Mouse (Mus musculus): Measurements from ENCODE around the gene Litaf. TPM values are rescaled to one million over a fixed set of nuclear protein-coding genes. Genes with fewer than 3 reads are reported as not detected.

Litaf gene
- 96.0 and 100 TPM in 2 replicates for polyA plus RNA-seq (2015; fragmentation: Nextera tagmentation; extraction: Ambion mirVana)

- WGBS, result under 1% methylated on average over 78 of the region's 78 CpGs
- Histone ChIP-seq H3K9me3 (no peaks in the 10 kb centered on the region), H3K27me3 (replicated peaks) (no peaks in the 10 kb centered on the region), H3K4me1 (peaks cover 50% of the 10 kb centered on the region), H3K4me3 (replicated peaks) (peak within 1 kb of the TSS; percentile 88), H3K27ac (peak within 1 kb of the TSS; percentile 91), H3K9ac (peak within 1 kb of the TSS; percentile 86), H3K4me2 (peak within 1 kb of the TSS; percentile 69), H3K36me3 (no peaks in the 10 kb centered on the region)
- peak; percentile 97 for ATAC-seq (ENCODE audit: insufficient read depth, low FRiP score, low read depth)
These were observed at the start of gene Litaf for GRCm38 (mm10) chr16:11066029-11066832. Gene Litaf, minus strand, starts transcription at chr16:11066157.

- Histone ChIP-seq H3K36me3 (0 out of 2 replicates have a peak, but pooled peaks cover 2% of the 10 kb centered on the region), H3K4me3 (replicated peaks) (no peak overlapping the region), H3K9me3 (no peaks in the 10 kb centered on the region), H3K9ac (no peak overlapping the region), H3K4me1 (no peaks in the 10 kb centered on the region), H3K4me2 (no peak overlapping the region), H3K27me3 (replicated peaks) (no peaks in the 10 kb centered on the region), H3K27ac (no peak overlapping the region)
- WGBS, result 54% methylated on average over 4 of the region's 4 CpGs
- ATAC-seq (ENCODE audit: insufficient read depth, low FRiP score, low read depth), result no peak
These were observed 43.3 kb upstream of the Litaf start for GRCm38 (mm10) chr16:11109198-11109740.

GRCm38 (mm10) chr16:11104905-11105304, 38.9 kb upstream of the Litaf start:
- H3K9me3 ChIP-seq, result no peaks in the 10 kb centered on the region
- H3K9ac ChIP-seq, result no peak overlapping the region
- peaks cover 7% of the 10 kb centered on the region; the same call in 1 of the 2 replicates for H3K36me3 ChIP-seq
- H3K4me3 ChIP-seq (replicated peaks), result no peak overlapping the region
- no peaks in the 10 kb centered on the region for H3K4me1 ChIP-seq
- H3K4me2 ChIP-seq, result no peak overlapping the region
- WGBS, result 85% methylated on average over 1 of the region's 1 CpGs
- no peak overlapping the region for H3K27ac ChIP-seq
- H3K27me3 ChIP-seq (replicated peaks), result no peaks in the 10 kb centered on the region
- no peak for ATAC-seq (ENCODE audit: insufficient read depth, low FRiP score, low read depth)

- no peak overlapping the region for H3K27ac ChIP-seq
- H3K9me3 ChIP-seq, result no peaks in the 10 kb centered on the region
- H3K36me3 ChIP-seq, result peaks cover 6% of the 10 kb centered on the region; the same call in 1 of the 2 replicates
- no peak overlapping the region for H3K4me3 ChIP-seq (replicated peaks)
- no peak for ATAC-seq (ENCODE audit: insufficient read depth, low FRiP score, low read depth)
- H3K4me1 ChIP-seq, result no peaks in the 10 kb centered on the region
- no peak overlapping the region for H3K9ac ChIP-seq
- no peaks in the 10 kb centered on the region for H3K27me3 ChIP-seq (replicated peaks)
- no peak overlapping the region for H3K4me2 ChIP-seq
- 87% methylated on average over 3 of the region's 3 CpGs for WGBS
These were observed 31.3 kb upstream of the Litaf start for GRCm38 (mm10) chr16:11097301-11097700.

- peaks cover 19% of the 10 kb centered on the region for H3K36me3 ChIP-seq
These were observed 27.9 kb upstream of the Litaf start for GRCm38 (mm10) chr16:11093717-11094386.

GRCm38 (mm10) chr16:11092523-11092922, 26.6 kb upstream of the Litaf start:
- Histone ChIP-seq H3K4me1 (no peaks in the 10 kb centered on the region), H3K4me2 (no peak overlapping the region), H3K9me3 (no peaks in the 10 kb centered on the region), H3K27me3 (replicated peaks) (no peaks in the 10 kb centered on the region), H3K4me3 (replicated peaks) (no peak overlapping the region), H3K36me3 (peaks cover 18% of the 10 kb centered on the region), H3K27ac (no peak overlapping the region), H3K9ac (no peak overlapping the region)
- WGBS, result 67% methylated on average over 3 of the region's 3 CpGs
- no peak for ATAC-seq (ENCODE audit: insufficient read depth, low FRiP score, low read depth)

More at GRCm38 (mm10) chr16:11093717-11094386, 27.9 kb upstream of the Litaf start:
- no peak overlapping the region for H3K27ac ChIP-seq
- no peaks in the 10 kb centered on the region for H3K27me3 ChIP-seq (replicated peaks)
- H3K9me3 ChIP-seq, result no peaks in the 10 kb centered on the region
- 80% methylated on average over 13 of the region's 13 CpGs for WGBS
- H3K4me3 ChIP-seq (replicated peaks), result no peak overlapping the region
- ATAC-seq (ENCODE audit: insufficient read depth, low FRiP score, low read depth), result no peak
- H3K4me1 ChIP-seq, result no peaks in the 10 kb centered on the region
- no peak overlapping the region for H3K9ac ChIP-seq
- no peak overlapping the region for H3K4me2 ChIP-seq

GRCm38 (mm10) chr16:11092061-11092460, 26.1 kb upstream of the Litaf start:
- Histone ChIP-seq H3K4me3 (replicated peaks) (no peak overlapping the region), H3K4me2 (no peak overlapping the region), H3K27me3 (replicated peaks) (no peaks in the 10 kb centered on the region), H3K9me3 (no peaks in the 10 kb centered on the region), H3K27ac (no peak overlapping the region), H3K36me3 (peaks cover 22% of the 10 kb centered on the region), H3K4me1 (no peaks in the 10 kb centered on the region), H3K9ac (no peak overlapping the region)
- 64% methylated on average over 4 of the region's 4 CpGs for WGBS
- ATAC-seq (ENCODE audit: insufficient read depth, low FRiP score, low read depth), result no peak

- no peaks in the 10 kb centered on the region for H3K4me1 ChIP-seq
- 74% methylated on average over 10 of the region's 10 CpGs for WGBS
- H3K27me3 ChIP-seq (replicated peaks), result no peaks in the 10 kb centered on the region
- H3K36me3 ChIP-seq, result peaks cover 23% of the 10 kb centered on the region
- no peak for ATAC-seq (ENCODE audit: insufficient read depth, low FRiP score, low read depth)
- no peaks in the 10 kb centered on the region for H3K9me3 ChIP-seq
- no peak overlapping the region for H3K27ac ChIP-seq
- no peak overlapping the region for H3K9ac ChIP-seq
- H3K4me2 ChIP-seq, result no peak overlapping the region
- no peak overlapping the region for H3K4me3 ChIP-seq (replicated peaks)
These were observed 25.0 kb upstream of the Litaf start for GRCm38 (mm10) chr16:11090836-11091570.

- Histone ChIP-seq H3K9me3 (no peaks in the 10 kb centered on the region), H3K27ac (no peak overlapping the region), H3K27me3 (replicated peaks) (no peaks in the 10 kb centered on the region), H3K9ac (no peak overlapping the region), H3K36me3 (peaks cover 35% of the 10 kb centered on the region), H3K4me1 (no peaks in the 10 kb centered on the region), H3K4me3 (replicated peaks) (no peak overlapping the region), H3K4me2 (no peak overlapping the region)
- WGBS, result 85% methylated on average over 5 of the region's 5 CpGs
- no peak for ATAC-seq (ENCODE audit: insufficient read depth, low FRiP score, low read depth)
These were observed 21.1 kb upstream of the Litaf start for GRCm38 (mm10) chr16:11086856-11087588.

- Histone ChIP-seq H3K4me2 (no peak overlapping the region), H3K9me3 (no peaks in the 10 kb centered on the region), H3K27me3 (replicated peaks) (no peaks in the 10 kb centered on the region), H3K9ac (no peak overlapping the region), H3K4me1 (no peaks in the 10 kb centered on the region), H3K4me3 (replicated peaks) (no peak overlapping the region), H3K36me3 (peaks cover 37% of the 10 kb centered on the region), H3K27ac (no peak overlapping the region)
- 94% methylated on average over 3 of the region's 3 CpGs for WGBS
- no peak for ATAC-seq (ENCODE audit: insufficient read depth, low FRiP score, low read depth)
These were observed 20.3 kb upstream of the Litaf start for GRCm38 (mm10) chr16:11086299-11086698.

- H3K4me3 ChIP-seq (replicated peaks), result no peak overlapping the region
- H3K9me3 ChIP-seq, result no peaks in the 10 kb centered on the region
- no peak overlapping the region for H3K4me2 ChIP-seq
- WGBS, result 90% methylated on average over 8 of the region's 8 CpGs
- no peak overlapping the region for H3K27ac ChIP-seq
- no peak for ATAC-seq (ENCODE audit: insufficient read depth, low FRiP score, low read depth)
- no peak overlapping the region for H3K9ac ChIP-seq
- H3K36me3 ChIP-seq, result peaks cover 42% of the 10 kb centered on the region
- no peaks in the 10 kb centered on the region for H3K4me1 ChIP-seq
- no peaks in the 10 kb centered on the region for H3K27me3 ChIP-seq (replicated peaks)
These were observed 18.2 kb upstream of the Litaf start for GRCm38 (mm10) chr16:11084181-11084580.

Measured in stomach, embryonic 15.5 days (tissue).